Mouse (Mus musculus) liver, adult 2 months (tissue): Measurements from ENCODE around the gene Sept5. TPM values are rescaled to one million over a fixed set of nuclear protein-coding genes. Genes with fewer than 3 reads are reported as not detected.

Experiments used
- DNase-seq: peaks from one replicate; pipeline ENCODE4 v3.0.0-alpha.2; 2011; ENCODE audit warnings: low read depth, low spot score; ENCODE audit errors: extremely low read depth
- H3K27ac ChIP-seq: fragments of 200-500 bp; replicated peaks from 2 replicates; pipeline ENCODE4 v1.5.1; 2012; ENCODE audit warnings: low read depth, mild to moderate bottlenecking, control low read depth, inconsistent platforms, low read length; ENCODE audit not compliant: insufficient read depth
- H3K27me3 ChIP-seq: fragments of 200-500 bp; 2 replicates; pipeline ENCODE4 v1.6.1; 2012; ENCODE audit warnings: mild to moderate bottlenecking, moderate library complexity, low read length, inconsistent platforms; ENCODE audit not compliant: control insufficient read depth, insufficient read depth
- H3K36me3 ChIP-seq: fragments of 200-500 bp; 2 replicates; pipeline ENCODE4 v1.6.1; 2012; ENCODE audit warnings: low read length, inconsistent platforms; ENCODE audit not compliant: control insufficient read depth, insufficient read depth
- H3K4me1 ChIP-seq: fragments of 200-500 bp; 2 replicates; pipeline ENCODE4 v1.6.1; 2011; ENCODE audit warnings: low read length; ENCODE audit not compliant: control insufficient read depth, insufficient read depth
- H3K4me3 ChIP-seq: fragments of 200-500 bp; 2 replicates; pipeline ENCODE4 v1.5.1; 2011; ENCODE audit warnings: low read depth, mild to moderate bottlenecking, control low read depth, low read length, moderate library complexity; ENCODE audit not compliant: insufficient read depth
- H3K79me2 ChIP-seq: fragments of 200-500 bp; 2 replicates; pipeline ENCODE4 v1.6.1; 2012; ENCODE audit warnings: inconsistent platforms, mild to moderate bottlenecking, low read length, moderate library complexity; ENCODE audit not compliant: control insufficient read depth, insufficient read depth
- H3K9ac ChIP-seq: fragments of 200-500 bp; 2 replicates; pipeline ENCODE4 v1.6.1; 2012; ENCODE audit warnings: low read depth, mild to moderate bottlenecking, control low read depth, inconsistent platforms, low read length
- CTCF ChIP-seq: fragments of 200-500 bp; IDR thresholded peaks from 2 replicates; pipeline ENCODE4 v1.5.1; 2011; ENCODE audit warnings: low read depth, low read length, control low read depth
- POLR2A ChIP-seq: fragments of 200-500 bp; IDR thresholded peaks from 2 replicates; pipeline ENCODE4 v1.6.1; 2011; ENCODE audit warnings: low read length, control low read depth; ENCODE audit not compliant: insufficient read depth; ENCODE audit errors: extremely low read depth
- WGBS: fragments of 180-500 bp; shearing (Covaris S2); methylation state at CpG from one replicate; pipeline ENCODE4 v1.1.7; 2018; 5-methylcytosine and 5-hydroxymethylcytosine counted together
- polyA plus RNA-seq: library from polyadenylated mRNA; depleted of rRNA; stranded (reverse); fragments of >200 nt; gene quantifications from 2 replicates; pipeline ENCODE4 v1.2.3, GENCODE M21; 2012
- total RNA-seq: library from RNA; depleted of rRNA; stranded (reverse); fragments of >200 nt; gene quantifications from 2 replicates; pipeline ENCODE4 v1.2.3, GENCODE M21; 2014

Gene Sept5
- total and polyA plus RNA-seq, 2 experiments = 0.18 to 0.87 TPM

GRCm38 (mm10) chr16:18669914-18670313, 40.2 kb upstream of the Sept5 start:
- 66% methylated on average over 6 of the region's 6 CpGs for WGBS
- Histone ChIP-seq H3K27ac (no peak overlapping the region), H3K9ac (no peak overlapping the region), H3K4me1 (no peaks in the 10 kb centered on the region), H3K4me3 (no peak overlapping the region), H3K36me3 (no peaks in the 10 kb centered on the region), H3K27me3 (no peaks in the 10 kb centered on the region), H3K79me2 (no peaks in the 10 kb centered on the region)
- DNase-seq = no peak
- TF ChIP-seq CTCF = no peak
- TF ChIP-seq POLR2A = no peak

DNA sequence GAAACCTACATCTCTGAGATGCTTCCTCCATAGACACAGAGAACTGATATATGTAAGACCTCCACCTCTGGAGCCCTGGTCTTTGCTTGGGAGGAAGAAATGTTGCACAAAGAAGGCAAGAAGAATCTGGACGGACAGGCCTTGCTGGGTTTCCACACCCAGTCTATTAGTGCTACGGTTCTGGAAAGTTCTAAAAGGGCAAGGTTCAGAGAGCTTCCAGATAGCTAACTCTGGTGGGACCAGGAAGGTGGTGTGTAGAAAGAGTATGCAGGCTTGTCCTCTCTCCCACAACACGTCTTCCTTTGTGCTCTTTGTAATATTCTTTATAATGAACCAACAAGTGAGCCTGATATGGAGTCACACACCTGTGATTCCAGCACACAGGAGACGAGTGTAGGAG, 28.8 kb upstream of the Sept5 start:
- Histone ChIP-seq H3K9ac (no peak overlapping the region), H3K27me3 (no peaks in the 10 kb centered on the region), H3K4me1 (no peaks in the 10 kb centered on the region), H3K36me3 (no peaks in the 10 kb centered on the region), H3K27ac (no peak overlapping the region), H3K4me3 (no peak overlapping the region), H3K79me2 (no peaks in the 10 kb centered on the region)
- WGBS = 75% methylated on average over 4 of the region's 4 CpGs
- no peak for TF ChIP-seq CTCF
- no peak for TF ChIP-seq POLR2A
- DNase-seq = no peak

GRCm38 (mm10) chr16:18655372-18656098, 25.8 kb upstream of the Sept5 start:
- Histone ChIP-seq H3K4me1 (no peaks in the 10 kb centered on the region), H3K27me3 (no peaks in the 10 kb centered on the region), H3K27ac (no peak overlapping the region), H3K9ac (no peak overlapping the region), H3K79me2 (no peaks in the 10 kb centered on the region), H3K4me3 (no peak overlapping the region), H3K36me3 (no peaks in the 10 kb centered on the region)
- WGBS = 66% methylated on average over 5 of the region's 5 CpGs
- TF ChIP-seq POLR2A = no peak
- TF ChIP-seq CTCF = no peak
- DNase-seq = no peak

DNA sequence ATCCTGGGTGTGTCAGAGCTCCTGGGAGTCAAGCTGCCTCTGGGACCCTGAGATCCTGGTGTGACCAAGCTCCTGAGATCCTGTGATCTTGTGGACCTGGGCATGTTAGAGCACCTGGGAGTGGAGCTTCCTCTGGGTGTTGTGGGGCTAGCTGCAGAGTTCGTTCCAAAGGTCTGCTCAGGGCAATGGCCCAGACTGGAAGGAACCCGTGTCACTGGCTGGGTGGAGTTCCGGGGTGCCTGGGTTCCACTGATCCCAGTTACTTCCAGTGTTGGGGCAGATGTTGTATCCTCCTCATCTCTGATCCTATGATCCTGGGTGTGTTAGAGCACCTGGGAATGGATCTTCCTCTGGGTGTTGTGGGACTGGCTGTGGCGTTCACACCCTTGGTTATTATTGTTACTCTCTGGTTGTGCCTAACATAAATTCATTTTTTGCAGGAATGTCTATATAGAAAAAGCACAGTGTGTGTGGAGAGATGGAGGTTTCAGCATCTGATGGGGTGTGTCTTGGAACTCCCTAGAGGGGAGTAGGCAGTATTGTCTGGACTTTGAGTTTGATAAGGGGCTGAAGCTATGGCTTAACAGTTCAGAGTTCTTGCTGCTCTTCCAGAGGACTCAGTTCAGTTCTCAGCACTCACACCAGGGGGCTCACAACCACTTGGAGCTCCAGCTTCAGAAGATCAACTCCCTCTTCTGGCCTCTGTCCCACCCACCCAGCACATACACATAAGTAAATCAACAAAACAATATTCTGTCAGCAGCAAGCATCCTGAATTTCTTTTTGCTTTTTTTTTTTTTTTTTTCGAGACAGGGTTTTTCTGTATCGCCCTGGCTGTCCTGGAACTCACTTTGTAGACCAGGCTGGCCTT, 23.8 kb upstream of the Sept5 start:
- H3K27ac ChIP-seq = no peak overlapping the region
- 85% methylated on average over 6 of the region's 6 CpGs for WGBS

DNA sequence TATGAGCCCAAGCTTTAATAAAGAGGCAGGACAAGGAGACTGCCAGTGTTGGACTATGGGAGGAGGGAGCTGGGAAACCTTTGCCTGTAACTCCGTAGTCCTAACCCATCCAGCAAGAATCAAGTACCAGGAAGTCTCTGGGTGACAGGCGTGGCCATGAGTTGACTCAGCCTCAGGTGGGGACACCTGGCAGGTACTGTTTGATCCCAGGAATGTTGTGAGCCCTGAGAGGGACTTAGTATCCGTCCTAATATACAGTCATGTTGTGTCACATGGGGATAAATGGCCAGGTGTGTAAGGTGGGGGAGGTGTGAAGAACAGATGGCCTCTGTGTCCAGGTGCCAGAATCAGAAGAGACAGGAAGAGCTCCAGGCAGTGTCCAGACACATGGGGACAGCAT, 19.4 kb upstream of the Sept5 start:
- Histone ChIP-seq H3K4me3 (no peak overlapping the region), H3K36me3 (no peaks in the 10 kb centered on the region), H3K79me2 (no peaks in the 10 kb centered on the region), H3K4me1 (no peaks in the 10 kb centered on the region), H3K27ac (no peak overlapping the region), H3K27me3 (no peaks in the 10 kb centered on the region), H3K9ac (no peak overlapping the region)
- no peak for DNase-seq
- WGBS = 66% methylated on average over 3 of the region's 3 CpGs
- TF ChIP-seq POLR2A = no peak
- no peak for TF ChIP-seq CTCF

More for the DNA sequence above, 23.8 kb upstream of the Sept5 start:
- TF ChIP-seq POLR2A (no peak), CTCF (no peak)
- Histone ChIP-seq H3K4me3 (no peak overlapping the region), H3K79me2 (no peaks in the 10 kb centered on the region), H3K36me3 (no peaks in the 10 kb centered on the region), H3K27me3 (no peaks in the 10 kb centered on the region), H3K9ac (no peak overlapping the region), H3K4me1 (no peaks in the 10 kb centered on the region)
- no peak for DNase-seq
